Mouse (Mus musculus): ENCODE measurements at regions not wholly inside any gene's neighbourhood (a gene's known extent, or its start where the extent isn't known, plus 50 kb on each side); places are given as distances from the start of the nearest gene placed in this dataset.
"Not testable (repeated sequence)": the region's sequence is repeated elsewhere in the genome, so short reads cannot be mapped to it uniquely, and the experiment has no call there.

GRCm38 (mm10) chr2:146724142-146724679 lies 131.5 kb upstream of the Kiz start:
- DNase-seq (ENCODE audit: low read depth, low spot score) = no peak

GRCm38 (mm10) chr2:146724924-146725555 lies 130.6 kb upstream of the Kiz start:
- no peak for DNase-seq (ENCODE audit: low read depth, low spot score)

GRCm38 (mm10) chr2:146728693-146729092 lies 127.0 kb upstream of the Kiz start:
- no peak for DNase-seq (ENCODE audit: low read depth, low spot score)

- DNase-seq (ENCODE audit: low read depth, low spot score) = no peak
These were observed 124.6 kb upstream of the Kiz start for GRCm38 (mm10) chr2:146731081-146731480.

GRCm38 (mm10) chr2:146732891-146733290 lies 122.8 kb upstream of the Kiz start:
- not testable (repeated sequence) for DNase-seq (ENCODE audit: low read depth, low spot score)

- no peak for DNase-seq (ENCODE audit: low read depth, low spot score)
These were observed 111.3 kb upstream of the Kiz start for GRCm38 (mm10) chr2:146744396-146744795.

DNA sequence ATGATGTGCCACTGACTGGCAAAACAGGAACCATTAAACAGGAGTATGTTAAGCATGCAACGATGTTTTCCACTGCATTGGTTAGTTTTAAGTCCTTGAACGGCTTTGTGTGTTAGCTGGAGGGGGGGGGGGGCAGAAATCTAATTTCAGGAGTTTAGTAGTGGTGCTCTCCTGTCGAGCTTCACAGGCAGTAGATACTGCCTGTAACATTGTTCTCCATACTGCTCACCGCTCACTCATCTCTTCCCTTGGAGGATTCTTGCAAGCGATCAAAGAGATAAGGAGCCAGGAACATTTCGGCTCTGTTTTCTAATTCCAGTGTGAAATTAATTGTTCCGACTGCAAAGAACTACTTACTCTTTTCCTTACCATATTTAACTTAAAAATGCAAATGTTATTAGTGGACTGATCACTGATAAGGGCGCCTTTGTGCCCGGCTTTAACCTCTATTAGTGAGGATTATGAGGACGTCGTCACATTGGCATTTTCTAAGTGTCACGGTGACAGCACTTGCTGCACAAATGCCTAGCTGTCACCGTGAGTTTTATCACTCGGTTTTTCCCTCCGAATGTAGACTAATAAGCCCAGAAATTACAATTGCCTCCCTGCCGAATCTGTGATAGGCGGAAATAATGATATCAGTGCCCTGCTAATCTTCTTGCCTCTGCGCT lies 110.5 kb upstream of the Kiz start:
- peak; percentile 68 for DNase-seq (ENCODE audit: low read depth, low spot score)

GRCm38 (mm10) chr2:146745683-146746047 lies 110.0 kb upstream of the Kiz start:
- peak; percentile 70 for DNase-seq (ENCODE audit: low read depth, low spot score)

DNA sequence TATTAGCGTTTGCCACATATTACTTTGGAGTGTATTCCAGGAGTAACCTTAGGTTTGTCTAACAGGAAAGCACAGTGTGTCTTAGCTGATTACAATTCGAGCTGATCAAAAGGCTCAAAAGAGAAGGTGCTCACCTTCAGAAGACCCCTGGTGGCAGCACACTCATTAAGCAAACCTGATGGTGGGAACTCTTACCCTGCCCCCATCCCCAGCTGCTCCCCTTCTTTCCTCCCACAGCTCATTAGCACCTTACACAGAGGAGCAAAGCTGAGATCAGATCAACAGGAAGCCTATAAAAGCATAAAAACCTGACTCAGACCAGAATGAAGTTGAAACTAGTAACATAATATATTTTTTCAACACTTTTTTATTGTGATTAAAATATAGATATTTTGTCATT lies 101.7 kb upstream of the Kiz start:
- DNase-seq (ENCODE audit: low read depth, low spot score) = no peak

GRCm38 (mm10) chr2:146763522-146764144 lies 92.0 kb upstream of the Kiz start:
- no peak for DNase-seq (ENCODE audit: low read depth, low spot score)

- no peak for DNase-seq (ENCODE audit: low read depth, low spot score)
These were observed 91.1 kb upstream of the Kiz start for GRCm38 (mm10) chr2:146764313-146765255.

GRCm38 (mm10) chr2:146774876-146775275 lies 80.8 kb upstream of the Kiz start:
- DNase-seq (ENCODE audit: low read depth, low spot score) = peak; percentile 51

DNA sequence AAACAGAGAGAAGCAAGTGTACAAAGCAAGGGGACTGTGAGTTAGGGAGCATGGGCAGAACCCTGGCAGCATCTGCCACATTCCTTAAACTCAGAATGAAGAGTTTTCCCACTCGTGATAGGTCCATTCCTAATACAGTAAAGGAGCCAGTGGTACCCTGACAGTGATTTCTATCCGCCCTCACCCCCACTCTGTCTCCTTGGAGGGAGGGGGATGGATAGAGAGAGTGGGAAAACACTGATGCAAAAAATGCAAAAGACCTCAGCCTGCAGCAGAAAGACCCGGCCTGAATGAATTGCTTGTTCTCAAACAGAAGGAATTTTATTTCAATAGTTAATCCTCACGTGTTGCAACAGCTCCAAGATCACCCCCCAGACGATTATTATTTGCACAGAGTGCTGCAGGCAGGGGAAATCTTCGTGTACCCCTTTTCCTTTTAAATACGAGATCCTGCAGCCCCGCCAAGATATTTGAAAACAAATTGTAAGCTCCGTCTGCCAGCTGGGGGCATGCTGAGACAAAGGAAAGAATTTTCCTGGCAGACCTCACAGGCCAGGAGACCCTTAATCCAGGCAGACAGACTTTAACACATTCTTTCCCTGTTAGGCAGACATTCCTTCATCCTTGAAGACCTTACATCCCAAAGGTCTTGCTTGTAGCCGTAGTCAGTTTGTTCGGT lies 68.4 kb upstream of the Kiz start:
- no peak for DNase-seq (ENCODE audit: low read depth, low spot score)

DNA sequence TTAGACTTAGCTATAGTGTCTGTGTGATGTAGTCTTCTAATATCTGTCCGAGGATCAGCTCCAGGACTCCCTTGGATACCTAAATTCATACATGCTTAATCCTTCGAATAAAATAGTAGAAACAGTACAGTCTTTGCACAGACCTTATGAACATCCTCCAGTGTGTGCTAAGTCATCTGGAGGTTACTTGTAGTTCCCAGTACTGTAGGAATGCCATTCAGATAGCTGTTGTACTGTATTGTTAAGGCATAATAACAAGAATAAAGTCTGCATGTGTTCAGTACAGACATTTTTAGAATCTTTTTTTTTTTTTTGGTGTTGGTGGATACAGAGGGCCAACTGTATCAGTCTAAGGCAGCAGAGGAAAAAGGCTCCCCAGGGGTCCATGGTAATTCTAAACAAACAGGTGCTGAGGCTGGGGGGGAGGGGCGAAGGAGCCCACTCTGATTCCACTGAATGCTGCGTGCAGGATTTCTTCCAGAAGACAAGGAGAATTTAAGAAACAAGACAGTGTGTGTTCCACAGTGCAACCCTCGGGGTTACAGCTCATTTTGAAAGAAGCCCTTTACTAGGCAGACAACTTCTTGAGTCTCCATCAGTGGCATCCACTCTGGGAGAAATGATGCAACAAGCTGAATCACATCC lies 67.7 kb upstream of the Kiz start:
- DNase-seq (ENCODE audit: low read depth, low spot score) = no peak

- no peak for DNase-seq (ENCODE audit: low read depth, low spot score)
These were observed 62.7 kb upstream of the Kiz start for GRCm38 (mm10) chr2:146792844-146793420.

GRCm38 (mm10) chr2:146802973-146803372 lies 52.7 kb upstream of the Kiz start:
- DNase-seq (ENCODE audit: low read depth, low spot score) = no peak
